Mouse (Mus musculus) thymus, postnatal 10 days (tissue): Measurements from ENCODE around the gene Zfp652.
"Not testable (repeated sequence)": the region's sequence is repeated elsewhere in the genome, so short reads cannot be mapped to it uniquely, and the experiment has no call there.

ENCODE experiments used
- DNase-seq, 2 experiments: peaks; one replicate each; pipeline ENCODE4 v3.0.0; 2021; ENCODE audit warnings: low spot score in 2 of 2

The Zfp652 gene

DNA sequence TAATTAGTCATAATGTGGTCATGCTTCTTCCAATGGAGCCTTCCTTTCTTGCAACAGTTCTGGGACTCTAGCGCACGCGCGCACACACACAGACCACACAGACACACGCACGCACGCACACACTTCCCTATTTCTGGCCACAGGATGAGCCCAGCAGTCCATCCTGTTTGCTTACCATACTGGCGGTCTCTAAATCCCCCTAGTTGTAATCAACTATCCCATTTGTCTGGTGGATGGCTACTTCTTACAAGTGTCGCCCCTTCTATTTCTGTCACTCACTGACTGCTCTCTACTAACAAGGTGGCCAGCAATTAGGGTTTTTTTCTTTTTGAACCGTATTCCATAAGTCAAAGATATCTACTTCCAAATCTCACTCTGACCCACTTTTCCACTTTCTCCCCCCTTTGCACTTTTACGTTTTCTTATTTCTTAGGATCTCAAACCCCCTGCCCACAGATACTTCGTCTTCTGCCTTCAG is 349 bp upstream of the Zfp652 start:
- DNase-seq = no peak

DNA sequence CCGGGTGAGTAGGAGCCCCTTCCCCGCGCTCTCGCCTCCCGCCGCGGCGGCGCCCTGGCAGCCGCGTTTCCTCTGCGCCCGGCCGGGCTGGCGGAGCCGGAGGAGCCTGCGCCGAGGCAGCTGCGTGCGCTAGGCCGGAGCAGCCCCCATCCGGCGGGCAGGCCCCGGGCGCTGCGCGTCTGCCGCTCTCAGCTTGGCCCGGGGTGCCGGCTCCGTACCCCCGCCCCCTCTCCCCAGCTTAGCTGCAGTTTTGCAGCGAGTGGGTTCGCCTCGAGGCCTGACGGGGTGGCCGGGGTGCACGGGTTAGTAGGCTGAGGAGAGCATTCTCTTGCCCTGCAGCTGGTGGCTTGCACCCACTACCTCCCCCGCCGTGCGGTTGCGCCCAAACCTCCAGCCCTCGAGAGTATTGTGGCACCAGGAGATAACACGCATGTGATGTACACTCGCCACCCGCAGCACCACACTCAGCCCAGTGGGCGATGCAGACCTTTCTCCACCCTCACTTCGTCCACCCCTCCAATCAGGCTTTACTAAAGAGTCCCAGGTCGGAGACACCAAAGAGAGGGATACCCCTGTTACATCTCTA is 845 bp downstream of the Zfp652 start:
- DNase-seq = peak; percentile 67 to 68

- DNase-seq = peak; percentile 13 to 26
Measured at GRCm38 (mm10) chr11:95713811-95714241, 1.4 kb downstream of the Zfp652 start.

DNA sequence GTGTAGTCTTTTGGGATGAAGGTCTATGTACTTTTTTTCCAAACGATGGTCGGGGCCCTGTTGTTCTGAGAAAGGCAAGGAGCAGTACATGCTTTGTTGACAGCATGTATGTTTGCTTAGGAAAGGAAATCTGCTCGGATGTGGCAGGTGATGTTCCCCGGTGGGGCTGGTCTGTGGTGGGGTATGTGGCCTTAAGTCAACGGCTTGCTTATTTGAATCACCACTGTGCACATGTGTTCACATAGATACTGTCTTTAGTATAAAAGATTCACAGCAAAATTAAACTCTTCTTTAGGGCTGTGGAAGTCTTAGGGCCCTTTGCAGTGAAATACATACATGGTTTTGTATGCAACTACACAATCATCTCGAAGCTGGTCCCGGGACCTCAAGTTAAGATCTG is 1.9 kb downstream of the Zfp652 start:
- DNase-seq = peak; percentile 25 to 32

- DNase-seq = no peak
Measured at GRCm38 (mm10) chr11:95716136-95716535, 3.7 kb downstream of the Zfp652 start.

DNA sequence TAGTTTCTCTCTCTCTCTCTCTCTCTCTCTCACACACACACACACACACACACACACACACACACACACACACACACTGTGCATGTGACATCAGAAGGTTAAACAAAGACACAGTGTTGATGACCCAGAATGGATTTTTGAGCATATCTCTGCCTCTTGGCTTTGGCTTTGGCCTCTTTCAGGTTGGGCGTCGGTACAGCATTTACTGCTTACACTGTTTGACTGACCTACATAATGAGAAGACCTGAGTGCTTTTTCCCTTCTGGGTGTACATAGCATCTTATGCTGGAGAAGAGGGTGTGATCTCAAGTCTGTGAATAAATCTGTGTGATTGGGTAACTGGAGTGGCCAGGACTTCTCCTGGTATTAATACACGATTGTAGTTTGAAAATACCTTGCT is 6.9 kb downstream of the Zfp652 start:
- DNase-seq = no peak

DNA sequence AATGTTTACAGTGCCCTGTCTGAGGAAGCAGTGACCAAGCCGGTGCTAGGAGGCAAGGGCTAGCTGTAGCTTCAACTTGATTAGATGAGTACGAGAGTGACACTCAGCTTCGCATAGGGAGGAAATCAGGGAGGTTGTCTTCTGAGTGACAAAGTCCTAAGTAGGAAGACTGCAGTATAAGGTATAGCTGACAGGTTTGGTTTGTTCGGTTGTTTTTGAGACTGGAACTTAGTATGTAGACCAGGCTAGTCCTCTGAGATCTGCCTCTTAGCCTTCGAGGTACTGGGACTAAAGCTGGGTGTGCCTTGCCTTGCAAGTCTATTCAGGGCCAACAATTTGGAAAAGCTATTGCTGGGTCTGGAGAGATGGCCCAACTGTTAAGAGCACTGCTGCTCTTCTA is 10.8 kb downstream of the Zfp652 start, which contains the start of gene B130006D01Rik:
TSS of gene B130006D01Rik (plus strand) at position 301 of the 400 bp plus-strand sequence.
- DNase-seq = no peak

- no peak for DNase-seq
Measured at GRCm38 (mm10) chr11:95724466-95724865, 12.0 kb downstream of the Zfp652 start.

GRCm38 (mm10) chr11:95726156-95726555 is 13.7 kb downstream of the Zfp652 start:
- no peak for DNase-seq

- DNase-seq = no peak
Measured at GRCm38 (mm10) chr11:95727947-95728346, 15.5 kb downstream of the Zfp652 start.

GRCm38 (mm10) chr11:95728916-95729907 is 16.7 kb downstream of the Zfp652 start:
- DNase-seq = no peak

DNA sequence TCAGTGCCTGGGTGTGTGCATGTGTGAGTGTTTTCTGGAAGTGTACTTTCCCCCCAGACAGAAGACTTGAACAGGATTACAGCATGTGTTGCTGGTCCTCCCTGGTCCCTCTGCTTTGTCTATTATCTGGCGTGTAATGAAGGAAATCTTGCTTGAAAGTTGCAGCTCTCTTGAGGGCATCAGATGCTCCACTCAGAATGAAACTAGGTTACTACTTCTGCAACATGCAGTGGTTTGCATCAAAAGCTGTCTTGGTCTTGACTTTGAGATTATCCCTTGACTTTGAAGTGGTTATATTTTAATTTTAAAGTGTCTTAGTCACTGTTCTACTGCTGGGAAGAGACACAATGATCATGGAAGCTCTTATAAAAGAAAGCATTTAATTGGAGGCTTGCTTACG is 22.0 kb downstream of the Zfp652 start:
- no peak for DNase-seq

GRCm38 (mm10) chr11:95737811-95738210 is 25.3 kb downstream of the Zfp652 start:
- no peak for DNase-seq

DNA sequence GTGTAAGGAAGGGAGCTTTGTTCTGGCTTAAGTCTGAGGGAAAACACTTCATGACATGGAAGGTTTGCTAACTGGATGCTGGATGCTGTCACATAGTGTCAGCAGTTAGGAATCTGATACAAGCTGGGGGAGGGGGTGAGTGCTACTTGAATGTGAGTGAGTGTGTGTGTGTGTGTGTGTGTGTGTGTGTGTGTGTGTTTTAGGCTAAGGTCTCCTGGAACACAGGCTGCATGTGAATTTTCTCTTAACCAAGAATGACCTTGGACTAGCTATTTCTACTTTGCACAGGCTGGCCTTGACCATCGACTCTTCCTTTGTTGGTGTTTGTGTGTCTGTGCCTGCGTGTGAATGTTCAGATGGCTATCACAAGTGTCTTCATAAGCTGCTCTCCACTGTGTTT is 32.0 kb downstream of the Zfp652 start:
- DNase-seq = no peak

DNA sequence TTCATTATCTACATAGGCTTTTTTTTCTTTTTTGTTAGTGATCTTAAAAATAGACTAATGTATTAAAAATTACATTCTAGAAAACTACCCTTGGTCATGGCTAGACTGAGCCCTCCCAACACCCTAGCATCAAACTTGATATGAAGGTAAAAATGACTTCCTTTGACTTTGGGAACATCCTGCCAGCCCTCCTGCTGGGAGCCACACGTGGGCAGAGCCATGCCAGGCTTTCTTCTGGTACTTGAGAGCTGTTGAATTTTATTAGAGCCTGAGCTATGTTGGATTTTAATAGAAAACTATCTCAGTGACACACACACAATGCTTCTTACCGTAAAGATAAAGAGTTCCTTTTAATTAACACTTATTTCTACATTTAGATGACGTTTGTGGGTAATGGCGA is 34.3 kb downstream of the Zfp652 start:
- no peak for DNase-seq

DNA sequence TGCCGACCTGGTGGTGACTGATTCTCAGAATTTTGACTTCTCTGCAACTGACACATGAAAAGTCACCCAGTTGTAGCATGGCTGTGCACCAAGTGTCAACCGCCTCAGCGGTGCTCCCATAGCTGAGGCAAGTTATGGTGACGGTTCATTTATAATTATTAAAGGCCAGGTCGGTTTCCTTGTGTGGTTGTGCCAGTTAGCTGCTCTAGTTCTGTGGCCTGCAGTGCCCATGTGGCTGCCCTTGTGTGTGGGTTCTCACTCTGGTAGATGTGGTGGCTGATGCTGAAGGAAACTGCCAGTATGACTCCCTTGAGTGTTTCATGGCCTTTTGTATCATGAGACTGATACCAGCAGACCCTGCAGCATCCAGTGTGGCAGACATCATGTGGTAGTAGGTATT is 35.9 kb downstream of the Zfp652 start:
- no peak for DNase-seq

DNA sequence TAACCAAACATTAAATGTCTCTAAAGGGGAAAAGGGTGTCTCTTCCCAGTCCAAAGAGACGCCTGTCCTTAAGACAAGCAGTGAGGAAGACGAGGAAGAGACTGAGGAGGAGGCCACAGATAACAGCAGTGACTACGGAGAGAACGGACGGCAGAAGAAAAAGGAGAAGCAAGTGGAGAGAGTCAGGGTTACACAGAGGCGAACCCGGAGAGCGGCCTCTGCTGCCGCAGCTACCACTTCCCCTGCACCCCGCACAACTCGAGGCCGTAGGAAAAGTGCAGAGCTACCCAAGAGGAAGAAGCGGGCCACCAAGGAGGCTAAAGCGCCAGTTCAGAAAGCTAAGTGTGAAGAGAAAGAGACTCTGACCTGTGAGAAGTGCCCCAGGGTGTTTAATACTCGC is 37.1 kb downstream of the Zfp652 start:
- no peak for DNase-seq

- peak; percentile 39 to 84 for DNase-seq
Measured at GRCm38 (mm10) chr11:95750995-95751394, 38.5 kb downstream of the Zfp652 start.

DNA sequence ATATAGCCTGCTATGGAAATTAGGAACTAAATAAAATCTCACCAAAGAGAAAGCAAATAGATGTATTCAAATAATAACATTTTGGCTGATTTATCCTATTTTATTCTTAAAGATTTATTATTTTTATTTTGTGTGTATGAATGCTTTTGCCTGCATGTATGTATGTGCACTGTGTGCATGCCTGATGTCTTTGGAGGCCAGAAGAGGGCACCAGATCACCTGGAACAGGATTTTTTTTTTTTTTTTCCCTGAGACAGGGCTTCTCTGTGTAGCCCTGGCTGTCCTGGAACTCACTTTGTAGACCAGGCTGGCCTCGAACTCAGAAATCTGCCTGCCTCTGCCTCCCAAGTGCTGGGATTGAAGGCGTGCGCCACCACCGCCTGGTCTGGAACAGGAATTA is 42.7 kb downstream of the Zfp652 start:
- DNase-seq = not testable (repeated sequence)

GRCm38 (mm10) chr11:95760521-95760920 is 48.0 kb downstream of the Zfp652 start:
- no peak for DNase-seq

- DNase-seq = no peak
Measured at GRCm38 (mm10) chr11:95762996-95763395, 50.5 kb downstream of the Zfp652 start.

- no peak for DNase-seq
Measured at GRCm38 (mm10) chr11:95764806-95765205, 52.3 kb downstream of the Zfp652 start.

DNA sequence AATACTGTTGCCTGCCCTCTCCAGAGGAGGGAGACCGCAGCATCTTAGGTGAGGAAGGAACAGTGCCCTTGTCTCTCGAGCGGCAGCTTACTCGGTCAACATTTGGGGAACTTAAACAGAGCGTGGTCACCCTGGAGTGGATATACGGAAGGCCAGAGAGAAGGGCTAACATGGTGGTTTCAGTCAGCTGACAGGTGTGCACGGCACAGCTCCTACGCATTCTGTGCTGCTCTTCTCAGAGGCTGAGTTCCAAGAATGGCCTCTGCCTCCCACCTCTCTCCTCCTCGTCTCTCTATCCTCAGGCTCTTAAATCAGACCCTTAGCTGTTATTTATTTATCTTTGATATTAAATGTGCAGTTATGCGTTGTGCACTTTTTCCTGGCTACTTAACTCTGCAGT is 52.9 kb downstream of the Zfp652 start:
- DNase-seq = no peak
